Mouse (Mus musculus) neural tube, embryonic 13.5 days (tissue): ENCODE measurements at regions not wholly inside any gene's neighbourhood (a gene's known extent, or its start where the extent isn't known, plus 50 kb on each side); places are given as distances from the start of the nearest gene placed in this dataset.

ENCODE experiments used
- ATAC-seq: fragments of 200-750 bp; cut with Nextera tagmentation; 2 replicates; pipeline ENCODE4 v1.8.0; 2017; ENCODE audit warnings: low read depth, mild to moderate bottlenecking, moderate TSS enrichment, moderate library complexity
- H3K27ac ChIP-seq: fragments of 300-500 bp; sonication (generic); replicated peaks from 2 replicates; pipeline ENCODE4 v1.5.1; 2015; ENCODE audit warnings: moderate library complexity, mild to moderate bottlenecking, inconsistent platforms
- H3K27me3 ChIP-seq: fragments of 300-500 bp; sonication (generic); 2 replicates; pipeline ENCODE4 v1.6.1; 2015; ENCODE audit warnings: mild to moderate bottlenecking, inconsistent platforms
- H3K36me3 ChIP-seq: fragments of 300-500 bp; sonication (generic); 2 replicates; pipeline ENCODE4 v1.6.1; 2015; ENCODE audit warnings: mild to moderate bottlenecking, inconsistent platforms
- H3K4me1 ChIP-seq: fragments of 300-500 bp; sonication (generic); replicated peaks from 2 replicates; pipeline ENCODE4 v1.6.1; 2015; ENCODE audit warnings: inconsistent platforms
- H3K4me2 ChIP-seq: fragments of 300-500 bp; sonication (generic); 2 replicates; pipeline ENCODE4 v1.6.1; 2015; ENCODE audit warnings: inconsistent platforms, mild to moderate bottlenecking, moderate library complexity
- H3K4me3 ChIP-seq: fragments of 300-500 bp; sonication (generic); 2 replicates; pipeline ENCODE4 v1.5.1; 2015; ENCODE audit warnings: mild to moderate bottlenecking, inconsistent platforms
- H3K9ac ChIP-seq: fragments of 300-500 bp; sonication (generic); 2 replicates; pipeline ENCODE4 v1.6.1; 2015; ENCODE audit warnings: moderate library complexity, mild to moderate bottlenecking, inconsistent platforms
- H3K9me3 ChIP-seq: fragments of 300-500 bp; sonication (generic); 2 replicates; pipeline ENCODE4 v1.6.1; 2016; ENCODE audit warnings: inconsistent platforms
- WGBS: fragments of 180-500 bp; shearing (Covaris S2); methylation state at CpG from one replicate; pipeline ENCODE4 v1.1.7; 2015; 5-methylcytosine and 5-hydroxymethylcytosine counted together

DNA sequence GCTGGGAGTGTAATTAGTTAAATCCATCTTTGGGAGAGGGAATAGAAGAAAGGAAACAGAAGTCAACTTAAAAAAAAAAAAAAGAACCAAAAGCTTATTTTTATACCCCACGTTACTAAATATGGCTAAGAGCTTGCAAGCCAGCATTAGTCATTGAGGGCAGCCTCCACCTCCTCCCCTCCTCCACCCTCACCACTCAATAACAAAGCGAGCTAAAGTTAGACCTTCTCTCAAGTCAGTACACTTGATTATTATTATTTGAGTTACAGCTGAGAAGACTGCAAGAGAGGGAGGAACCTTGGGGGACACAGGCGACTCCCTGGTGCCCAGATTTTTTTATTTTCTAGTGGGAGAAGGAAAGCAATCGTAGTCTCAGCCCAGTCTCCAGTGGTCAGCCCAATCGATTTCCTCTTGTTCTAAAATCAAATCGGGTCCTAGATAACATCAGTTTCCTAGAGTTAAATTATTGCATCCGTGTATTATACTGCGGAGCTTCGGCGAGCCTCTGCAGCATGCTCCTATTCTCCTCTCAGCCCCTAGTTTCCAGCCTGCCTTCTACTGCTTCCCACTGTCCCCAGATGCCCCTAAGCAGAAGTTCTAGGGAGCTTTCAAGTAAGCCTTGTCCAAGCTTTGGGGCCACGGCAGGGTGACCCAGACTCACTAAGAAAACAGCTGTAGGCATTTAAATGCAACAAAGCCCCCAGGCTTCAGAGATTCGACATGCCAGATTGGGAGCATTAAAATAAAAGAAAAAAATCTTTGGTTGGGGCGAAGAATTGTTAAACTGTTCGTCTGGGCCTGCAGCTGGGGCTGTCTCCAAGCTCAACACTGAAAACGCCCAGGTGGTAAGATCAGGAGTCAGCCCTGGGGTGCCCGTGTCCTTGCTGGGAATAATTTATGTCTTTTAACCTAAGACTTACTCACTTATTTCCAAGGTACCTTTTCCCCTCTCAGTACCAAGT, 196.0 kb upstream of the BC052040 start:
- no peak overlapping the region for H3K4me2 ChIP-seq
- H3K9ac ChIP-seq: no peak overlapping the region
- H3K27me3 ChIP-seq: peaks cover 22% of the 10 kb centered on the region
- H3K4me1 ChIP-seq: peaks cover 18% of the 10 kb centered on the region
- WGBS: 39% methylated on average over 16 of the region's 16 CpGs
- no peaks in the 10 kb centered on the region for H3K36me3 ChIP-seq
- no peaks in the 10 kb centered on the region for H3K9me3 ChIP-seq
- H3K27ac ChIP-seq: no peak overlapping the region
- H3K4me3 ChIP-seq: no peak overlapping the region
- no peak for ATAC-seq

DNA sequence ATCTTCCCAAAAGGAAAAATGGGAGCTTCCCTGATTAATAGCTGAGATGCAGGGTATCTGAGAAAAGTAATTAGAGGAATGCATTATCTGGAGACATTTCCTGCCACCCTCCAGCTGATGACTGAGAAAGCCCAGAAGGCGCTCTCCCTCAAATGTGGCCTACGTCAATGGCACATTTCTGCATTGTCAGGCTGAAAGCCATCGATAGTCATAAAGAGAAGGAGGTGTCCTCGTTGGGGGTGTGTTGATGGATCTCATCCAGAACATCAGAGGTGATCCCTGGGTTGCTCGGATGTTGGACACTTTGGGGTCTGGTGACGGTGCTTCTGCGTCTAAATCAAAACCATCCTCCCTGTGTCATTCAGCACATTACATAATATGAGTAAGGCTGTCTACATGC, 189.9 kb upstream of the BC052040 start:
- 0 out of 2 replicates have a peak, but pooled peaks cover 4% of the 10 kb centered on the region for H3K4me1 ChIP-seq
- no peak overlapping the region for H3K4me2 ChIP-seq
- no peak for ATAC-seq
- peaks cover 18% of the 10 kb centered on the region for H3K27me3 ChIP-seq
- no peak overlapping the region for H3K27ac ChIP-seq
- H3K9ac ChIP-seq: no peak overlapping the region
- no peak overlapping the region for H3K4me3 ChIP-seq
- WGBS: 77% methylated on average over 7 of the region's 7 CpGs
- H3K9me3 ChIP-seq: no peaks in the 10 kb centered on the region
- no peaks in the 10 kb centered on the region for H3K36me3 ChIP-seq

DNA sequence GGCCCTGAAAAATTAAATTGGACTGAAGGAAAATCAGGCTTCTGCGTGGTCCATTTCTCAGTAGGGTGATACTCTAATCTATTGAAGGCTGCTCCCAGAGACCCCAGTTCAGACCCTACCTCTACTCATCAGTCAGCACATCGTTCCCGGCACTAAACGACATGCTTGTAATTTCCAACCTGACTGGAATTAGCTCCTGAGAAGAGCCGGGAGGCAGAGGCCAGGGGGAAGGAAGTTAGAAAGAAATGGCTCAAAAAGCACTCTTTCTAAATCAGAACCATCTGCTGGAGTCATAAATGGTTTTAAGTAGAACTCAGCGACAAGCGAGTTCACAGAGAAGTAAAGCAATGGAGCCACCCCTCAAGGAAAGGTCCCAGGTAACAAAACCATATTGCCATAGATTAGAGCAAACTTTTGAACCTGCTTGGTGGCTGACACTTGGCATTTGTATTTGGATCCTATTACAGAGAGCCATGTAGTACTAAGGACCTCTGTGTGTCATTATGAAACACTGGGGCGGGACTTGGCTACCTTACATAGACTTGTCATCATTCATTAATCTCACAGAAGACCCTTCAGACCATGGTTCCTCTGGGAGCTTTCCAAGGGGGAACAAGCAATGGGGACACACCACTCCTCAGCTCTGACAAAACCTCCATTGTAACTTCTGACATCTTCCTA, 189.3 kb upstream of the BC052040 start:
- no peaks in the 10 kb centered on the region for H3K36me3 ChIP-seq
- no peak overlapping the region for H3K9ac ChIP-seq
- H3K27me3 ChIP-seq: peaks cover 12% of the 10 kb centered on the region
- H3K9me3 ChIP-seq: no peaks in the 10 kb centered on the region
- WGBS: 66% methylated on average over 8 of the region's 8 CpGs
- H3K27ac ChIP-seq: no peak overlapping the region
- H3K4me2 ChIP-seq: no peak overlapping the region
- no peak for ATAC-seq
- H3K4me1 ChIP-seq: 0 out of 2 replicates have a peak, but pooled peaks cover 4% of the 10 kb centered on the region
- no peak overlapping the region for H3K4me3 ChIP-seq

DNA sequence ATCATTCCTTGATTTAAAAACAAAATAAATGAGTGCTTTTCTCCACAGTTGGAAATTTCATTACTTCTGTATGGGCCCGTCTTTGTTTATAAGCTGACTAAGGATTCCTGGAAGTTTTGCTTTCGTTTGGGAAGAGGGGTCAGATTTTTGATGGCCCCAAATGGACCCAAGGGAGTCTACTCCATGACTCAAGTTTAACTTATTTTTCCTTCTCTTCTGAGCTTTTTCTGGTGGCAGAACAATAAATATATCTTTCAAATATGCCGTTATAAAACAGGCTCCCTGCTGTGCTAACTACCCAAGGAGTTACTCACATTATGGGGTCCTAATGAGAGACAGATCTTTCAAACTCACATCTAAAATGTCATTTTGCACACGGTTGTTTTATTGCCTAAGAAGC, 187.4 kb upstream of the BC052040 start:
- H3K4me3 ChIP-seq: no peak overlapping the region
- no peak overlapping the region for H3K4me2 ChIP-seq
- no peak overlapping the region for H3K9ac ChIP-seq
- no peaks in the 10 kb centered on the region for H3K9me3 ChIP-seq
- ATAC-seq: no peak
- H3K27me3 ChIP-seq: no peaks in the 10 kb centered on the region; the same call in none of the 2 replicates
- H3K27ac ChIP-seq: no peak overlapping the region
- H3K36me3 ChIP-seq: no peaks in the 10 kb centered on the region
- H3K4me1 ChIP-seq: 0 out of 2 replicates have a peak, but pooled peaks cover 4% of the 10 kb centered on the region
- WGBS: 11% methylated on average over 4 of the region's 4 CpGs

- H3K4me2 ChIP-seq: no peak overlapping the region
- no peaks in the 10 kb centered on the region for H3K9me3 ChIP-seq
- H3K27me3 ChIP-seq: peaks cover 3% of the 10 kb centered on the region
- no peak for ATAC-seq
- H3K4me3 ChIP-seq: no peak overlapping the region
- WGBS: 72% methylated on average over 4 of the region's 4 CpGs
- no peaks in the 10 kb centered on the region for H3K36me3 ChIP-seq
- 0 out of 2 replicates have a peak, but pooled peaks cover 4% of the 10 kb centered on the region for H3K4me1 ChIP-seq
- H3K9ac ChIP-seq: no peak overlapping the region
- H3K27ac ChIP-seq: no peak overlapping the region
These were observed 183.0 kb upstream of the BC052040 start for GRCm38 (mm10) chr2:115398550-115398949.

- 83% methylated on average over 6 of the region's 6 CpGs for WGBS
- ATAC-seq: no peak
- H3K36me3 ChIP-seq: no peaks in the 10 kb centered on the region
These were observed 182.3 kb upstream of the BC052040 start for GRCm38 (mm10) chr2:115399107-115399740.

DNA sequence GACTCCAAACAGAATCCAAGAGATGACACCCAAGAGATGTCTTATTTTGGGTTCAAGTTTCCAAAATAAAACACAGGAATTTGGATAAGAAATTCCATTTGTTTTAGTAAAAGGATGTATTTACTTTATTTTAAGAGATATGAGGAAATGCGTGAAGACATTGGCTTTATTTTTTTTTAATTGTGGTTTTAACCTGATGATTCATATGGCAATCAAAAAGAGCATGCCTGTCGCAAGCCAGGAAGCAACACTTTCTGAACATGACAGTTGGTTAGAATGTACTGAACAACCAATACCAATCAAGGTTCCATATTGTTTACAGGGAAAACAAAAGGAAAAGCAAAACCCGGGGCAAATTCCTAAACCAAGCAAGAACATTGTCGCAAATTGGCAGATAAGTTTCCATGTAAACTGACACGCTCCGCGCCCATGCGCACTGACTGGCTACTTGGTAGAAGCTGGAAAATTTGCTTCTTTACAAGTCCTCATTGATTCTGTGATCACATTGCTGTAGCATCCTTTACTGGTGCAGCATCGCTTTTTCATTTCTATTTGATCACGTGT, 181.4 kb upstream of the BC052040 start:
- Histone ChIP-seq H3K36me3 (no peaks in the 10 kb centered on the region), H3K9me3 (no peaks in the 10 kb centered on the region), H3K4me1 (no peaks in the 10 kb centered on the region), H3K9ac (no peak overlapping the region), H3K4me2 (no peak overlapping the region), H3K4me3 (no peak overlapping the region), H3K27ac (no peak overlapping the region), H3K27me3 (peaks cover 3% of the 10 kb centered on the region)
- no peak for ATAC-seq
- 95% methylated on average over 10 of the region's 10 CpGs for WGBS

More at GRCm38 (mm10) chr2:115399107-115399740, 182.3 kb upstream of the BC052040 start:
- no peak overlapping the region for H3K9ac ChIP-seq
- 0 out of 2 replicates have a peak, but pooled peaks cover under 1% of the 10 kb centered on the region for H3K4me1 ChIP-seq
- H3K27ac ChIP-seq: no peak overlapping the region
- peaks cover 3% of the 10 kb centered on the region for H3K27me3 ChIP-seq
- no peaks in the 10 kb centered on the region for H3K9me3 ChIP-seq
- H3K4me3 ChIP-seq: no peak overlapping the region
- no peak overlapping the region for H3K4me2 ChIP-seq

DNA sequence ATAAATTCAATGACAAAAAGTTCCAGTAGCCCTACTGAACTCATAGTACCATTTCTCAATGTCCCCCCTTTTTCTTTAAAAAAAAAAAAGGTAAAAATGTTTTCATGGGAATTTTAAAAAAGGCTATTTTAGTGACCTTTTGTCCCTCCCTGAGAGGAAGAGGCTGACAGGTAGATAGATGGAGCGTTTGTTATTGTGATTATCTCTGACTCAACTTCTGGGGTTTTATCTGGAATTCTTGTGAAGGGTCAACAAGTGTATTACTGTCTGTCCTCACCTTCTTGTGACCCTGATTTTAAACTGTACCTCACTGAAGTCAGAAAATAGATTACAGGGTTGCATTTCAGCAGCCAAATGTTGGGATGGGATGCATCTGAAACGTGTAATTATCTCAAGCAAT, 179.3 kb upstream of the BC052040 start:
- Histone ChIP-seq H3K27ac (no peak overlapping the region), H3K4me2 (no peak overlapping the region), H3K9ac (no peak overlapping the region), H3K9me3 (no peaks in the 10 kb centered on the region), H3K4me3 (no peak overlapping the region), H3K4me1 (no peaks in the 10 kb centered on the region), H3K27me3 (peaks cover 3% of the 10 kb centered on the region; the same call in 1 of the 2 replicates), H3K36me3 (no peaks in the 10 kb centered on the region)
- 59% methylated on average over 2 of the region's 2 CpGs for WGBS
- ATAC-seq: no peak

DNA sequence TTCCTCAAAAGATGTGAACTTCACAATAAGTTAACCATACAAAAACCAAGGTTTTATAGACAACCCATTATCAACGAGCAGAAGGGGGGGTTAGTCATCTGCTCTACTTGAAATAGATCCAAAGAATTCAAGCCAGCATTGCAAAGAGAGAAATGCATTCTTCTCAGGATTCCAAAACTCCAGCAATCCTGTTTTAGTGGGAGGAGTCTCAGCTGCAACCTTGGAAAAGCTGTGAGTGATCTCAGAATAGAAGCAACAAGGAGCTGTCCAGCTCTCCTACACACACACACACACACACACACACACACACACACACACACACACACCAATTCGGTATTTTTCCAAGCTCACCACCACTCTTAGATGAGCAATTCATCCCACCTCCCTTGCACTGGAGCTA, 149.0 kb upstream of the BC052040 start:
- H3K27me3 ChIP-seq: no peaks in the 10 kb centered on the region
- H3K36me3 ChIP-seq: no peaks in the 10 kb centered on the region
- H3K4me1 ChIP-seq: no peaks in the 10 kb centered on the region
- H3K27ac ChIP-seq: no peak overlapping the region
- H3K9ac ChIP-seq: no peak overlapping the region
- no peaks in the 10 kb centered on the region for H3K9me3 ChIP-seq
- no peak for ATAC-seq
- H3K4me2 ChIP-seq: no peak overlapping the region
- no peak overlapping the region for H3K4me3 ChIP-seq
- WGBS: 62% methylated on average over 2 of the region's 2 CpGs

DNA sequence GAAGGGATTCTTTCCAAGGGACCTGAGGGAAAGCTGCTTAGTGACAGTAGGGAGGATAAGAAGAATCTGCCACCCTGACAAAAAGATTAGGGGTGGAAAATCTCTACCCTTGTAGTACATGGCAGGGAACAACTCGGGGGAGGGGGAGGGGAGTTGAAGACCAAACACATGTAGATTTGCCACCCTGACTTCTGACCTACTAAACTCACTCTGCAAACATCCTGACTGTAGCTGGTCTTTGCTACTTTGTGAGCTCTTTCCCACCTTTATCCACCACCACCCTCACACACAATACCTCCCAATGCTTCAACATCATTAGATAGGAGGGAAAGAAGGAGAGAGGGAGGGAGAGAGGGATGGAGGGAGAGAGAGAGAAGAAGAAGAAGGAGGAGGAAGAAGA, 140.4 kb upstream of the BC052040 start:
- no peak for ATAC-seq
- Histone ChIP-seq H3K9me3 (no peaks in the 10 kb centered on the region), H3K4me1 (no peaks in the 10 kb centered on the region), H3K4me2 (no peak overlapping the region), H3K4me3 (no peak overlapping the region), H3K9ac (no peak overlapping the region), H3K36me3 (no peaks in the 10 kb centered on the region), H3K27me3 (no peaks in the 10 kb centered on the region), H3K27ac (no peak overlapping the region)
- WGBS: 35% methylated on average over 1 of the region's 1 CpGs

- ATAC-seq: no peak
- Histone ChIP-seq H3K9me3 (no peaks in the 10 kb centered on the region), H3K4me2 (no peak overlapping the region), H3K9ac (no peak overlapping the region), H3K4me1 (no peaks in the 10 kb centered on the region), H3K27me3 (no peaks in the 10 kb centered on the region), H3K4me3 (no peak overlapping the region), H3K27ac (no peak overlapping the region), H3K36me3 (no peaks in the 10 kb centered on the region)
- WGBS: 94% methylated on average over 6 of the region's 6 CpGs
These were observed 131.6 kb upstream of the BC052040 start for GRCm38 (mm10) chr2:115449783-115450483.
